Mouse (Mus musculus): ENCODE data around the gene Pxmp4. TPM values are rescaled to one million over a fixed set of nuclear protein-coding genes. Genes with fewer than 3 reads are reported as not detected.
A peak's percentile ranks its signal among the peaks of the same experiment; 100 is the strongest.

Pxmp4 gene
- total RNA-seq, 2 experiments from 2014 or later = 12.6 to 14.9 TPM

DNA sequence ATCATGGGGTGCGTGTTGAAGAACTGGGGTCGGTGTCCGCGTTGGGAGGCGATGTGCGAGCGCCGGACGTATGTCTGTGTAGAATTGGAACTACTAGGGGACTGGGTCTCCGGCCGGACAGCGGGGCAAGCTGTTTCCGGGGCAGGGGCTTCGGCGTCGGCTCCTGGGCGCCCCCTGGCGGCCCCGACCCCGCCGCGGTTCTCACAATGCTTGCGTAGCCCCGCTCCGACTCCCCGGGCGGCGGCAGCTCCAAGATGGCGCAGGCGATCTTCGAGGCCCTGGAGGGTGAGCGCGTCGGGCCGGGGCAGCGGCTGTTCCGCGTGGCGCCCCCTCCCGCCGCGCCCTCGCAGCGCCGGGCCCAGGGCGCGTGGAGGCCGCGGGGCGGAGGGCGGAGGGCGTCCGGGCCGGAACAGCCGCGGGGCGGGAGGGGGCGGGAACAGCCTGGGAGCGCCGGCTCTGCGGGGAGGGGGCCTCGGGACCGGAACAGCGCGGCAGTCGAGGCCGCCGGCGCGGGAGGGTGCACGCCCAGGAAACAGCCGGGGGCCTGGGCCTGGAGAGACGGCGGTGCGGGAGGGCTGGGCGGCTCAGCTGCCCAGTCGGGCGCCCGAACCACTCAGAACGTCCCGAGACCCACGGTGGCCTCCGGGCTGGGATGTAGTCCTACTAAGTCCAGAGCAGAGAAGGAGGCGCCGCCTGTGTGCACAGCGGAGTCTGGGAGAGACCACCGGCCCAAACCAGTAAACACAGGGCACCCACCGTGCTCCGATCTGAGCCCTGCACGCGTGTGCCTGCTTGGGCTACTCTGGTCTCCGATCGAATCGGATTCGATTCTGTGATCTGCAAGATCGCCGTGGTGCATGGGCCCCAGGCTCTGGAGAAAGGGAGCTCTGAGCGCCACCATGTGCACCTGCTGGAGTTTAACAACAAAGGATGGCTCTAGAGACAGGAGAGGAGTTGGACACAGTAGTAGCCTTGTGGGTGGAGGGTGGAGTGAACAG, 9.9 kb upstream of the Pxmp4 start, which contains the start of the genes Zfp341 and 4930519P11Rik:
Gene Zfp341 (plus strand): TSS at position 180 of the 998 bp plus-strand sequence.
Gene 4930519P11Rik (minus strand): TSS at position 320 of the 998 bp plus-strand sequence.
- peak; percentile 92 for DNase-seq

DNA sequence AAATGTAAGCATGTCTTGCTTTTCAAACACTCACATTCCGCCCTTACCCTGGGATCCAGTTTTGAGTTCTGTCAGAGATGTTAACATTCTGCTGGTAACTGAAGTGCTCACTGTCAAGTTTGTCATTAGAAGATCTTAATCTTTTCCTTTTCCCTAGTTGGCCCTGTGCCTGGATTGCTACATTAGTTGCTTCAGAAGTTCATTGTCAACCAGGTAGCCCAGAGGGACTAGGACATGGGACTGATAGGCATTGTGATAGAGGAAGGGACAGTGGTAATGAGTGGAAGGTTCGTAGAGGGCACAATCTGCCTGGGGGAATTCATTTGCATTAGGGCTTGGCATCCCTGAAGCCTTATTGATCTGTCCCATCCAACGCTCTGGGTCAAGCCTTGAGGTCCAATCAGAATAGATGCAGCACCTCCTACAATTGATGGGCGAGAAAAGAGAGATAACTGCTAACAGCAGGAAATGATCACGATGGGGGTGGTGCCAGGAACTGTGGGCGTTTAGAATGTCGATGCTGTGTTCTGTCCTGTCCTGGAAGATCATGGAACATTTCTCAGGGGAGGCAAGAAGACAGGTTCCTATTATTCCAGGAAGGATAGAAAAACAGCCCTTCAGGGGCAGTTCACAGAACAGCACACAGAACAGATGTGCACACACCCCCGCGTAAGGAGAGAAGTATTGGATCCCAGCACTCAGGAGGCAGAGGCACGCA, 5.7 kb upstream of the Pxmp4 start:
- DNase-seq = no peak

DNA sequence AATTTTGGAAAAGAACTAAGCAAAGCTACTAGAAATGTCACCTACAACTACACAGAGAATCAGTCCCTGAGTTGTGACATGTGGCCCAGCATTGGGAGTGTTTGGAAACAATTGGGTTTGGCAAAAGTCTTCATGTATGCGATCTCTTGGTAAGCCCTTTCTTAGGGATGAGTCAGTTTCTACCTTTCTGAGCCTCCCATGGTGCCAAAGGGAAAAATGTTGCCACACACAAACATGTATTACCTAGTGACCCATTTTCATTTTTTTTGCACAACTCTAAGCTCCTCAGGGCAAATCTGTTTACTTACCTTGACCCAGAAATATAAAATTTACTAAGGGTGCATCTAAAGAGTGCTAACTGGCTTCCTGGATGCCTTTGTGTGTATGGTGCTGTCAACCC, 3.5 kb upstream of the Pxmp4 start:
- DNase-seq = no peak

DNA sequence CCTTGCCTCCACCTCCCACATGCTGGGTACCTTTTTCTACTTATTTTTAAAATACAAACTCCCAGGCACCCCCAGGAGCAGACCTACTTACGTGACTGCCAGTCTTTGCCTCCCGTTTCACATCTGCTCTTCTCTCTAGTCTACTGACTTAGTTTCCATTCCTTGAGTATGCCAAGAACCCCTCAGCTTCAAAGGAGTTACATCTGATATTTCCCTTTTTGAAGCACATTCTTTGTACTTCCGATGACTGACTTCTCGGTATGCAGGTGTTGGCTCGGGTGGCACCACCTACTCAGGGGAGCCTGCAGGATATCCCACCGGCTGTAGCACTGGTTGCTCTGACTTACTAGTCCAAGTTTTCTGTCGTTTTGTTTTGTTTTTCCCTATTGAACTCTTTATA, 648 bp upstream of the Pxmp4 start:
- DNase-seq = no peak

DNA sequence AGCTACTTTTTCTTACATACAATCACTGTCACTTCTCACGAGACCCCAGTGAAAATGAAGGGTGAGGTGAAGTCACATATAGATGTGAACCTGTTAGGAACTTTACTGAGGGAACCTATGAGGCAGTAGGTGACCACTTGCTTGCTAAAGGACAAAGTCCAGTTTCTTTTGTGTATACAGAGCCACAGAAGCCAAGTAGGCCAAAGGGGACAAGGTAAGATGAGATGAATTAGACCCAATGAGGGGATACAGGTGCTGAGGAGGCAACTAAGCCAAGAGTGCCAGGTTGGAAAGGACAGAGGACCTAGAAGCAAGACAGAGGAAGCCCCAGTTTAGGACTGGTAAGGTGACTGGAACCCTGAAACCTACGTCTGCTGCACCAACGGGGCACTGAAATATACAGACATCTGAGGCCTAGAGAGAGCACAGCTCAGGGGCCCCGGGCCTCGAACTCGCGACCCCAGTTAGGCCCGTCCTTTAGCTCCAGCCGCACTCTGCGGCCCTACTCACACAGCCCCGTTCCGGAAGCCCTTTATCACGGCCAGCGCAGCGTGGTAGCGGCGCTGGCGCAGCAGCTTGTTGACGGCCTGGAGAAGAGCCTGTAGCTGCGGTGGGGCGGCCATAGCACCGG, 386 bp downstream of the Pxmp4 start:
- no peak for DNase-seq

DNA sequence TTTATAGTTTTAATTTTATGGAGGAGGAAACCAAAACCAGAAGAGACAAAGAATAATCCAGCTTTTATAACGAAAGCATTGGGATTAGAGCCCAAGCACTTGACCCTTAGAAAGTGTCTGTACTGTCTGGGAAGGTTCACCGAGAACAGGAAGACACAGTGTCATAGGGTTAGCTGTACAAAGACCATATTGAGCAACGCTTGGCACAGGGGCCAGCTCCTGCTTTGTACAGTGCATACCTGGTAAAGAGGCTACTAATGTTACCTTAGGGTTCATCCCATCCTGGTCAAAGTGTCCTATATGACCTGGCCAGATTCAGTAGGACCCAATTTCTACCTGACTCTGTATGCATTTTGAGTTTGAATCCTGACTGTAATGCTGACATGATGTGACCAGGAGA, 2.2 kb downstream of the Pxmp4 start:
- no peak for DNase-seq

DNA sequence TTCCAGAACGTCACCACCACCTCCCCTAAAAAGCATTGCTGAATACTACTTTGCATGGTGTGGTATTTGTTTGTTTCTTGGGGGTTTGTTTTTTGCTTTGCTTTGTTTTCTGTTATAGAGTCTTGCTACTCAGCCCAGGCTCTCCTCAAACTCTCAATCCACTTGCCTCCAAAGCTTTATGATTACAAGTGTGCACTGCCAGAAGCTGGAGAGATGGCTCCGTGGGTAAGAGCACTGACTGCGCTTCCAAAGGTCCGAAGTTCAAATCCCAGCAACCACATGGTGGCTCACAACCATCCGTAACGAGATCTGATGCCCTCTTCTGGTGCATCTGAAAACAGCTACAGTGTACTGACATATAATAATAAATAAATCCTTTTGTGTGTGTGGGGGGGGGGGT, 2.9 kb downstream of the Pxmp4 start:
- DNase-seq = no peak

DNA sequence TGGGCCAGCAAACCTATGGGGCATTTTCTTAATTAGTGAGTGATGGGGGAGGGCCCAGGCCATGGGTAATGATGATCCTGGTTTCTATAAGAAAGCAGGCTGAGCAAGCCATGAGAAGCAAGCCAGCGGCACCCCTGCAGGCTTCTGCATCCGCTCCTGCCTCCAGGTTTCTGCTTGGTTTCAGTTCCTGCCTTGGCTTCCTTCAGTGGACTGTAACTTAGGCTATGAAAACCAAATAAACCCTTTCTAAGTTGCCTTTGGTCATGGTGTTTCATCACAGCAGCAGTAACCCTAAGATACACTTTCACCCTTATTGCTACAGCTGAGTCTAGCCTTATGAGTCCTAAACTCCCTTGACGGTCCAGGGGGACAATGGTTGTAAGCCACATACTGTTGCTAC, 6.1 kb downstream of the Pxmp4 start:
- no peak for DNase-seq

DNA sequence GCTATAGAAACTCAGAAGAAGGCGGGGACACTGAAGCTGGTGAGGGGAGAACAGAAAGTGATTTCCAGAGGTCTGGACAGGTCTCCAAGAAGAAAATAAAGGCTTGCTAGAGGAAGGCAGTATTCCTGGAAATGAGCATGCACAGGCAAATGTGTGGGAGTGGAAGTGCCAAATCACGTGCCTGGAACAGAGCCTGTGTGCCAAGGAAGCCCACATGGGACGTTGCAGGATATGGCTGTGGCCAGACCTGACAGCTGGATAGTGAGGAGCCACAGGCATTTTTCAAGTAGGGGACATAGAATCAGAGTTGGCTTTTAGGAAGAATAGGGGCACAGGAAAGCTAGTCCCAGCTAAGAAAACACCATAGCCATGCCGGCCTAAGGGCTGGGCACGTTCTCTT, 7.7 kb downstream of the Pxmp4 start:
- no peak for DNase-seq

DNA sequence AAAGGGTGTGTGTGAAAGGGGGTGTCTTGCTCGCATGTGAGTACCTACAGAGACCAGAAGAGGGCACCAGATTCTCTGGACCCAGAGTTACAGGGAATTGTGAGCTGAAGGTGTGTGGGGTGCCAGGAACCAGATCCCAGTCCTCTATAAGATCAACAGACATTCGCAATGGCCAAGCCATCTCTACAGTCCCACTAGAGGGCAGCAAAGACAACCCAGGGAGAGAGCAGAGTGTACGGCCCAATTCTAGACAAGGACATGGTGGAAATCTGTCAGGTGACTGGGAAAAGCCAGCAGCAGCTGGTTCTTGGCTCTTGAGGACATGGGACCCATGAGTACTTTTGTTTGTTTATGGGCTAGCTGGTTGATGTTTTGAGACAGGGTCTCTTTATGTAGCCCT, 10.5 kb downstream of the Pxmp4 start:
- DNase-seq = no peak

DNA sequence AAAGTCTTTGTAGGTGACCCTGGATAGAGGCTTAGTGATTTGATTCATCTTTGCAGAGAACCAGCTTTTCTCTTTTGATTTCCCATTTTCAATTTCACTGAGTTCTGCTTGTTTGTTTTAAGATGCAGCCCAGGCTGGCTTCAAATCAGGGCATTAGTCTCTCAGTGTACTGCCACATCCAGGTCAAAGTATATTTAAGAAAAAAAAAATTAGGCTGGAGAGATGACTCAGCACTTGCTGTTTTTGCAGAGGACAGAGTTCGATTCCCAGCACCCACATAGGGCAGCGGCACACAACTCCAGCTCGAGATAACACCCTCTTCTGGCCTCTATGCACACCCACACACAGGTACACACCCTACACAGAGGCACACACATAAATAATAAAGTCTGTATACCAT, 12.3 kb downstream of the Pxmp4 start:
- DNase-seq = no peak

DNA sequence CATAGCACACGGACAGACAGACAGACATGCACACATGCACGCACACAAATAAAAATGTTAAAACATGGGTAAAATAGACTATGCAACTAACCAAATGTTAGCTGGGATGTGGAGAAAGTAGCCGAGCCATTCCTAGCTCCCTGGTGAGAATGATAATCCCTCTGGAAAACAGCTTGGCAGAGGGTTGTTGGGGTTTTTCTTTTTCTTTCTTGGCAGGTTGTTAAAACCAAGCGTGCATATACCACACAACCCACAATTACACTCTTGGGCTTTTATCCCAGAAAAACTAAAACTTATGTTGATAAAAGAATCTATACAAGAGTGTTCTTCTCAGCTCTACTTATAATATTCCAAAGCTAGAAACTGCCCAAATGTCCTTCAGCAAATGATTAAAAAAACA, 14.5 kb downstream of the Pxmp4 start:
- no peak for DNase-seq

DNA sequence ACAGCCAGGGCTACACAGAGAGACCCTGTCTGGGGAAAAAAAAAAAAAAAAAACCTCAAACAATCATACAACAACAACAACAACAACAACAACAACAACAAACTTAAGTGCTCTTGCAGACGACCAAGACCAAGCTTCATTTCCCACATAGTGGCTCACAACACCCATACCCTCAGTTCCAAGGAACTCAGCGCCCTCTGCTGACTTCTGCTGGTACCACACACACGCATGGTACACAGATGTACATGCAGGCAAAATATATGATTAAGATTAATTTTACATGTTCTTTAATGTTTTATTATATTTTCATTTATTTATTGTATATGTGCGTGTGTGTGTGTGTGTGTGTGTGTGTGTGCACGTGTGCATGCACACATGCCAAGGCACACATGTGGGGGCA, 17.1 kb downstream of the Pxmp4 start:
- no peak for DNase-seq

DNA sequence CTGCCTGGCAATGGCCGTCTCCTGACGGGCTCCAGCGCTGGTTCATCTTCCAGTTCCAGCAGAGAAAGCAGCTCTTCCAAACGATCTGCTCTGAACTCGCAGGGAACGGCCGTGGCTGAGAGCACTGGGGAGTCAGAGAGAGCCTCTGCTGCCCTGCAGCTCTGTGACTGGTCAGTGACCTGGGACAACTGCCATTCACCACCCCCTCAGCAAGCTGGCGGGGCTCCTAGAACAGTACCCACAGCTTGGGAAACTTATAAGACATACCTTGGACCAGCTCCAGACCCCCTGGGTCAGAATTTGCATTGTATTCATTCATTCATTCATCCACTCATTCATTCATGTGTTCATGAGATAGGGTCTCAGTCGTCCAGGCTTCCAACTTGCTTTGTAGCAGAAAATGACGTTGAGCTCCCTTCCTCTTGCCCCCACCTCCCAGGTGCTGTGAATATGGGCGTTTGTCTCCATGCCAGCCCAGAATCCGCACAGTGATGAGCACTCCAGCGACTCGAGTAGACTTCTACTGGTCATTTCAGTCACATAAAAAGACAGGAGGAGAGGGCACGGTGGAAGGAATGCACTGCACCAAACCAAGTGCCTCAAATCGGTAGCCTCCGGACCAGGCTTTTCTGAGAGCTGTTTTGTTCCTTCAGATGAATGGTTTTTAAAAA, 18.4 kb downstream of the Pxmp4 start:
- no peak for DNase-seq

DNA sequence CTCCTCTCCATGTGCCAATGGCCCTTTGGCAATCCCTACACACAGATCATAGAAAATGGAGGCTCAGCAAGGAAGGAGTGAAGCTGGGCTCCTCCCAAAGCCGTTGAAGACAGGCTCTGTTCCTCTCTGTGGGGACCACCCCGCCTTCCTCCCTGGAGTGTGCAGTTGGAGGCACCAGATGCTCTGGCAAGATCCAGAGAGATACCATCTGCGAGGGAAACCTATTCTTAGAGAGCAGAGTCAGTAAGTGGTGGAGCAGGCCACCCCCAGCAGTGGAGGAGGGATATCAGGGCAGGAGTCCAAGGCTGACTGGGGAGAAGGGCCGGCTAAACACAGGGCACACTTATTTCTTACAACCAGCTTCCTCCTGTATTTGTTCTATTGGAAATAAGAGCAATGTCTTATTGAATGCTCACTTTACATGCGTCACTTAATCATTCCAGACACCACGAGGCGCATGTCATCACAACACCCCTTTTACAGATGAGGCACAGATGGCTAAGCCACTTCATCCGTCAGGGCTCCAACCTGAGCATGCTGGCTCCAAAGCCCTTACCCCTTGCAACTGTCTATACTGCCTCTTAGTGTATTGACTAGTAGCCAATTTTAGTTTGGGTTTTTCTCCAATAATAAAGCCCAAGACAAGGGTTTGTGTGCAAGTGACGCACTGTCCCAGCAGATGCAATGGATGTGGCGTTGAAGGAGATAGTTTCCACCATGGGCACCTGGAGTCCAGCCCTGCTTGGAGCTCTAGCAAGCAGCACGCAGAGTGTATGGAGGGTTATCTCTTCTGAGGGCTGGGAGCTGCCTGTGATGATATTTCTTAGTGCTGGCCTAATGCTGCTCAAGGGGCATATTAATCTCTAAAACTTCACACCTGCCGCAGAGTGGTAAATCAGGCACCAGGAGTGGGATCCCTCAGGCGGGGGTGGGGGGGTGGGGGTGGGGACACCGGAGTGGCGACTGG, 19.3 kb downstream of the Pxmp4 start:
- no peak for DNase-seq

DNA sequence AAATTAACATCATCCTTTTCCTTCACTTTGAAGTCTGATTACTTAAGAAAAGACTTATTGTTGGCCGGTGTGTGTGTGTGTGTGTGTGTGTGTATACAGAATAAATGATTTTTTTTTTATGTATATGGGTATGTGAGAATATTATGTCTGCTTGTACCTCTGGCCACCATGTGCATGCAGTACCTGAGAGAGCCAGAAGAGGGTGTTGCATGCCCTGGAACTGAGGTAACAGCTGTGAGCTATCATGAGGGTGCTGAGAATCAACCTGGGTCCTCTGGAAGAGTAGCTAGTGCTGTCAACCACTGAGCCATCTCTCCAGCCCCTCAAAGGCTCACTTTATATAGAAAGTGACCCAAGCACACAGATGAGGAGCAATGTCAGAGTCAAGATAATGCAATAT, 22.1 kb downstream of the Pxmp4 start:
- DNase-seq = no peak

DNA sequence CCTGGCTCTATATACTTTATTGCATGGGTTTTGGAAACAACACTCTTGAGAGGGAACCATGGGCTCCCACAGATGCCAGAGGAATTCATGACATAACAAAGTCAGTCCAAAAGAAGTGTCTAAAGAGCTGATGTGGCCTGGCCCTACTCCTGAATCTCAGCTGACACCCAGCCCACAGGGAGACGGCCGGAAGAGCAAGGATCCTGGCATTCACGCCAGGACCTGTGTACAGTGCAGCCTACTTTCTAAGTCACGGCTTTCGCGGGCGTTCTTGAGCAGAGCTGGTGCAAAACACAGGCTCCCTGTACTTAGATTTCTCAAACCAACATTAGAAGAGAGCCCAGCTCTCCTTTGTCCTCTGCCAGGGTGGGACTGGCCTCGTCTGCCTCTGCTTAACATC, 22.9 kb downstream of the Pxmp4 start:
- peak; percentile 64 for DNase-seq

DNA sequence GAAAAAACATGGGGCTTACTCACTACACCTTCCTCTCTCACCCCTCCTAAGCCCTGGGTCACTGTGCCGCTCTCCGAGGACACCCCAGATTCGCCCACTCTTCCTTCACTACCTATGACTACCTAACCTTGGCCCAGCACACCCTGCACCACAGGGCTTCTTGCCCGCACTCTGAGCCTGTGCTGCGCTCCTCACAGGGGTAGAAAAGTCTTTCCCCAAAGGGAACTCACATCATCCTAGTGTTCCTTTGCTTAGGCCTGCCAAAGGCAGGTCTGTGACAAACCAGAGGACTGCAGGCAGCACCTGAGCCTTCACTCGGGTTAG, 25.8 kb downstream of the Pxmp4 start:
- no peak for DNase-seq

DNA sequence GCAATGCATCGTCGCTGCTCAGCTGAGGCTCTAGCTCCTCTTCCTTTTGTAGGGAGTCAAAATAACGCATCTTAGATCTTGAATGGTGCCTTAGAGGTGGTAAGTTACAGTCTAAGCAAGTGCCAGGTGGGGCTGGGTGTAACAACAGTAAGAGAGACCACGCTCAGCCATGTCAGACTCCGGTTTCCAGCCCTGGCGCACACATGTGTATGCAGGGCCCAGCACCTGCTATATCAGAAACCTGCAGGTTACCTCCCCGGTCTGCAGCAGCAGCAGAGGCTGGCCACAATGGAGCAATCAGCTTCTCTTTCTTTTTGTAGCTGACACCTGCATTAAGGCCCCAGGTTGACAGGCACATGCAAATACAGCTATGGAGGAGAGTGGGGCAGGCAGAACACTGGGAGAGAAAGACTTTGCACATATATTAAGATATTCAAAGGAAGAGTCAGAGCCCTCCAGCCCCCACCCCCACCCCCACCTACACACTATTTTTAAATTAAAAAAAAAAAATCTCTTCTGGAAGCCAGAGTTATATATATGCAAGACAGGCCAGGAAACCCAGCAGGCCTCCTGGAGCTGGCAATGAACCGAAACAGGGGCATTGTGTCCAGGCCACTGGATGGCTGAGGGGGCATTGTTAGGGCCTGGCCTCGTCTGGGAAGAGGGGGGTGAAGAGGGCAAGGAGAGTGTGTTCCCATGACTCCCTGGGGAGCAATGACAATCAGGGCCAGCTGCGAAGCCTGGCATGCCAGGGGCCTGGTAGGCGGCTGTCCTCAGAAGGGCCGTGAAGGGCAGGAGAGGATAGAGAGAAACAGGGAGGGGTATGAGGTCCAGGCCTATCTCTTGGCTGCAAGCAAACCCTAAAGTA, 26.4 kb downstream of the Pxmp4 start:
- no peak for DNase-seq

DNA sequence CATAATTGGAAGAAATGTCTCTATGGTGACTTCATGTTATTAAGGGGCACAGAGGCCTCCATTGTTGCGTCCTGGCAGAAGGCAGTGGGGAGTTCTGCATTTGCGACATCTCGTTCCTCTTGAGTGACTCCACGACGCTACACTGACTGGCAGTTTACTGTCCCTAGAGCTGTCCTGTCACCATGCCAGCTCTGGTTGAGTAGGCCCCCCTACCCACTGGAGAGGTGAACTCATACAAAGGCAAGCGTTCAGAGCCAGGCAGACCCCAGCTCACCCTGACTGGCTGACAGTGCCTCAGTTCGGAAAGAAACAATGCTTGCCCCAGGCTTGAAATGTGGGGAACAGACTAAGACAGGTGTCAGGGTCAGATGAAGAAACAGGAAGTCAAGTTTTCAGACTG, 29.2 kb downstream of the Pxmp4 start:
- no peak for DNase-seq
